Mouse (Mus musculus): ENCODE measurements around the gene Rpl10-ps3.

Rpl10-ps3 gene

DNA sequence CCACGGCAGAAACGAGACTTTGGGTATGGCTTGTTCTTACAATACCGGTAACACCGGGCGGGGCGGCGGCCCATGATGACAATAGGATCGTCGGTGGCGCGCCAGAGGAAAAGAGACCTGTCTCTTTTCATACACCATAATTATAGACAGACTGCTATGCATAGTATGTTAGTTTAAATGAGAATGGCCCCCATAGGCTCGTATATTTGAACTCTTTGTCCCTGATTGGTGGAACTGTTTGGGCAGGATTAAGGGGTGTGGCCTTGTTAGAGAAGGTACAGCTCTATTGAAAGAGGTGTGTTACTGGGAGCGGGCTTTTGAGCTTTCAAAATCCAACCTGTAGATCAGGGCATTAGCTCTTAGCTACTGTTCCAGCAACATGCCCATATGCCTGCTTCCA lies at the start of gene Rpl10-ps3:
Gene Rpl10-ps3 (minus strand): TSS at position 101 of the 400 bp plus-strand sequence.
- ChIA-PET CTCF (interaction anchor here in 1 of 4 experiments (1.1 kb wide), 1 partner anchor 11 kb away, joined by 5 read pairs; no protein-coding TSS in a partner anchor), POLR2A (no interaction called here)

DNA sequence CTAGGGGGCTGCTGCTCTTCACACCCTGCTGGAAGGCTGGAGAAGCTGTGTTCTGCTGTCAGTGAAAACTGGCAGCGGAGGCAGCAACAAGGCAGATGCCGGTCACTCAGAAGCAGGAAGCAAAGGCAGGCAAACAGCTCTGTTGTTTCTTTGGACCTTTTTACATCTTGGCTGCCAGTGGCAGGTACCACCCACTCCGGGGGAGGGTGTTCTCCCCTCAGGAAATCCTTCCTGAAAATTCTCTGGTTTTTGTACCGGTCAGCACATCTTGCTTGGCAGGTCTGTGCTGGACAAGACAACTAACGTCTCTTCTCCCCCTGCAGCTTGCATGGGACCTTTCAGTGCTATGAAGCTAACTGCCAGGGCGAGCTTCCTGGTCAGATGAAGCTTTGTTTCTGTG lies 30.8 kb upstream of the Rpl10-ps3 start:
- CTCF ChIA-PET, result interaction anchor here in 1 of 4 experiments (1.1 kb wide), 1 partner anchor 713 kb away, joined by 4 read pairs; no protein-coding TSS in a partner anchor
- POLR2A ChIA-PET, result no interaction called here

DNA sequence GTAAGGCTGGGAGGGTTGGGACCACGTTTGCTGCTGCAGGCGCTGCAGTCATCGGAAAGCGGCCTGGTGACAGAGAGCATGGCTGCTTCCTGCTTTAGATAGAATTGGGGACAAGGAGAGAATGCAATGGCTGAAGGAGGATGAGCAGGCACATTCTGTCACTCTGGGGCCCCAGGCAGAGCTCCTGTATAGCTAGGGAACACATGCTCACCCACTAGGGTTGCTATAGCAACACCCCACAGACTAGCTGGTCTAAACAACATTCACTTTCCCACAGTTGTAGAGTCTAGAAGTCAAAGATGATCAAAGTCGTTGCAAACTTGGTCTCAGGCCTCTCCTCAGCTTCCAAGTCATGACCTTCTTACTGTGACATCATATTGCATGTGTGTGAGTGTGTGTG lies 29.9 kb upstream of the Rpl10-ps3 start:
- CTCF ChIA-PET, result interaction anchor here in 1 of 4 experiments (0.7 kb wide), 1 partner anchor 64 kb away, joined by 3 read pairs; no protein-coding TSS in a partner anchor
- POLR2A ChIA-PET, result interaction anchor here in 1 of 4 experiments (0.7 kb wide), 1 partner anchor 559 kb away, joined by 3 read pairs; no protein-coding TSS in a partner anchor

DNA sequence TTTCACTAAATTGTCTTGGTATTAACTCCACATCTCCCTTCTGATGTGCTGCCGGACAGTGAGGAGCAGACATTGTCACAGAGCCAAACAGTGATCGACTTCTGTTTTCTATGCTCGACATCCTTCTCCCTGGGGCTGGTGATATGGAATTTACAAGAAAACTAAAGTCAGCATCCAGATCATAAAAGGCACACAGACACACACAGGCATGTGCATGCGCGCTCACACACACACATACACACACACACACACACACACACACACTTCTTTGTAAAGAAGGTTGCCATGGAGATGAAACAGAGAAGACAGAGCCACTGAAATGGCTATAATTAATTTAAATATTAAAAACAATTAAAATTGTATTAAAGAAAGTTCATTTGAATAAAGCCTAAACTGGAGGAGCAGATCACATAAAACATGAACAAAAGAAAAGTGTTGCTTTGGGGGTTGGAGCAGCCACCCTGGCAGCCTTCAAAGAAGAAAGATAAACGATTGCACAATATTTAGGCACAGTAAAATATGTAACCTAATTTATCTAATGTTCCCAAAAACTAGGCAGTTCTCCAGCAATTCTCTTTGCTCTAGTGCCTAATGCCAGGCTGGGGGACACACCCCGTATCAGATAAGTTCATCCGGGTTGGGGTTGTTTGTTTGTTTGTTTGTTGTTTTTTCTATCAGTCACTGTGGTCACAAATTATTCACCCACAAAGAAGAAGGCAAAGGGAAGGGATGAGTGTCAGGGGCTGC lies 24.0 kb upstream of the Rpl10-ps3 start:
- ChIA-PET POLR2A (no interaction called here), CTCF (interaction anchor here in 2 of 4 experiments (0.6 to 1.0 kb wide), 3 partner anchors 35 to 69 kb away, joined by 3 read pairs; no protein-coding TSS in a partner anchor)

DNA sequence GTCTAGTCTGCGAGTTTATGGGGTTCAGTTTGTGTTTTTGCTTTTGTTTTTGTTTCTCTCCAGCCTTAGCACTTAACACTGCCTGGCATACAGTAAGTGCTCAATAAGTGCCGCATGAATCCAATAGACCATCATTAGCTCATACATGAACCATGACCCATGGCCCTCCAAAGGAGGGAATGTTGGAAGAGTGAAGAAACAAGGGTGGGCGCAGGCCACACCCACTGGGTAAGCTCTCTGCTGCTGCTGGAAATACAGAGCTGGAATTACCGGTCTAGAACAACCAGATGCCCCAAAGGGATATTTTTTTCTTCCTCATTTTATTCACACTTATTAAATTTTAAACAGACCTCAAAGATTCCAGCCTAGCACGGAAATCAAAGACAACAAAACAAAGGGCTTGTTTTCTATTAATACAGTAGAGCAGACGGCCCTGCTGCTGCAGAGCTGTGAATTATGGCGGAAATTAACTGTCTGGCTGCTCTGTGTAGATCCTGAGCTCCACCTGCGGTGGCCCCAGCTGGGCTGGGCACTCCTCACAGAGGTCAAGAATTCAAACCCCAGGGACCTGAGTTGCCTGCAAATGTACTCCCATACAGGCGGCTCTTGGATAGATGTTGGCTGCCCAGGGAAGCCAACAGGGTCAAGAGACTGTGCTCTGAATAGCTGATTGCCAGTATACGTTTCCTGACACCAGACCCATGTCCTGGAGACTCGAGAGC lies 20.5 kb upstream of the Rpl10-ps3 start:
- ChIA-PET CTCF (interaction anchor here in 2 of 4 experiments (0.6 to 1.4 kb wide), 2 partner anchors 46 to 87 kb away, joined by 3 read pairs; no protein-coding TSS in a partner anchor), POLR2A (no interaction called here)

DNA sequence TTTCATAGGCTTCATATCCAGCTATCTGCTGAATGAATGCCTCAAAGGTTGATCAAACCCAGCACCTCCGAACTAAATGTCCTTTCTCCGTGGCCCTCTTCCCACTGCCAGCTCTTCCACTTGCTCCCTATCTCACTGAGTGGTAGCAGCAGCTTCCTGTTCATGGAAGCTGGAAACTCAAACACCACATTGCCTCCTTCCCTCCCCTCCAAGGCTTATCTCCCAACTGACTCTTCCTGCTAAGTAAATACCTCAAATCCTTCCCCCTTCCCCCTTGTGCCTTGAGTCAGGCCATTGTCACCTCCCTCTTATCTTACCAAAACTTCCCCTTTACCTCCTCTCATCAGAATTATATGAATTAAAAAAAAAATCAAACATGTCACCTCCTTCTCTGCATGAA lies 19.2 kb upstream of the Rpl10-ps3 start:
- POLR2A ChIA-PET, result no interaction called here
- CTCF ChIA-PET, result interaction anchor here in 1 of 4 experiments (1.0 kb wide), 1 partner anchor 74 kb away, joined by 3 read pairs; no protein-coding TSS in a partner anchor

DNA sequence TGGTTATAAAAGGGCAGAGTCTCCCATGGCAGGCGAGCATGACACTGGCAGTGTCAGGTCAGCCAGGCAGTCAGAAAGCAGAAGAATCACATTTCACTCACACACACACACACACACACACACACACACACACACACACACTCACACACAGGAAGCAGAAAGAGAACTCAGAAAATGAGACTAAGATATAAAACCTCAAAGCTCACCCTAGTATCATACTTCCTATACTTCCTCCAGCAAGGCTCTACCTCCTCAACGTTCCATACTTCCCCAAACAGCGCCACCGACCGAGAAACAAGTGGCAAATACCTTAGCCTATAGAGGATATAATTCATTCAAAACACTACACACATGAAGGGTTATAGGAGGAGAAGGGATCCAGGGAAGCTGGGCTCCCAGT lies 18.5 kb upstream of the Rpl10-ps3 start:
- CTCF ChIA-PET, result interaction anchor here in 2 of 4 experiments (1.0 to 1.1 kb wide), 2 partner anchors 57 to 75 kb away, joined by 3 read pairs; no protein-coding TSS in a partner anchor
- POLR2A ChIA-PET, result interaction anchor here in 1 of 4 experiments (0.7 kb wide), 2 partner anchors 149 to 1402 kb away, joined by 3 to 4 read pairs; no protein-coding TSS in a partner anchor

DNA sequence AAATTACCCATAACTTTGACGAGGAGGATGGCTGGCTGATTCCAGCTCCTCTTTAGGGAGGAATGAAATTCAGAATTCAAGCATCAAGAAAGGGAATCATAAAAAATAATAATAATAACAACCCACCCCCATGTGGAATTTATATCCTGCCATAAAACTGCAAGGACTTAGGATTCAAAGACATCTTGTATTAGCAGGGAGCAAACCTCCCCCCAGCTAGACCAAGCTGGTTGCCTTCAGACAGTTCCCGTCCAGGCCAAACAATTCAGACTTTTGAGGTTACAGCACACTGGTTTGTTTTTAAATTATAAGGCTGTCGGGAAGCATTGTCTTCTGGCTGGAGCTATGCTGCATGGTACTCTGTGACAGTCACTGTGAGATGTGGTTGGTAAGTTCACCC lies 17.8 kb upstream of the Rpl10-ps3 start:
- CTCF ChIA-PET, result interaction anchor here in 1 of 4 experiments (1.1 kb wide), 1 partner anchor 58 kb away, joined by 3 read pairs; no protein-coding TSS in a partner anchor
- POLR2A ChIA-PET, result interaction anchor here in 1 of 4 experiments (0.7 kb wide), 2 partner anchors 149 to 1401 kb away, joined by 3 to 4 read pairs; no protein-coding TSS in a partner anchor

DNA sequence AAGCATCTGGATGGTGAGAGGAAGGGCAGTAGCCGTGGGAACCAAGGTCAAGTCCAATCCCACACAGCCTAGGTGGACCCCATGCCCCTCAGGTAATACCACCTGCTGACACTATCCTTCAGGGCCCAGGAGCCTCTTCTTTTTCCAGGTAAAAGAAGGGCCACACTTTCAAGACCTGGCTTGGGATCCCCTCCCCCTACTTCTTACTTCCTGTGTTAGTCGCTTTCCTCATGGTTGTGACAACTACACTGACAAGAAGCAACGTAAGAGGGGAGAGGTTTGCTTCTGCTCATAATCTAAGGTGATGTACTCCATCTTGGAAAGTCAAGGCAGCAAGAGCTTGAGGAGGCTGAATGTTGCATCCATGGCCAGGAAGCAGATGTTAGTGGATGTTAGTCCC lies 15.6 kb upstream of the Rpl10-ps3 start:
- POLR2A ChIA-PET, result no interaction called here
- CTCF ChIA-PET, result no interaction called here

DNA sequence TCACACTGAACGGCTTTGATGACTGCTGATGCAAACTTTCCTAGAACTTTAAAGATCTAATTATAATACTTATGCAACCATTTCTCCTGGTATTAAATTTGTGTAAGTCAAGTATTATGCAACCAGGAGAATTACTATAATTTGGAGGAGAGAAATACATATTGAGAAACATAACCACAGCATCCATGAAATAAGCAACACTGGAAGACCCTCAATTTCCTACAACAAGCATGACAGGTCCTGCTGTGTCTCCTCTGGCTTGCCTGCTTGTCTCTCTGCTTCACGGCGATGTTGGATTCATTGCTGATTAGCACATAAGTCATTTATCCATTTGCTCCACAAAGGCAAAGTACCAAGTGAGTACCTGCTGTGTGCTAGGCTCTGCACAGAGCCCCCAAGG lies 12.6 kb upstream of the Rpl10-ps3 start:
- POLR2A ChIA-PET, result no interaction called here
- CTCF ChIA-PET, result no interaction called here

DNA sequence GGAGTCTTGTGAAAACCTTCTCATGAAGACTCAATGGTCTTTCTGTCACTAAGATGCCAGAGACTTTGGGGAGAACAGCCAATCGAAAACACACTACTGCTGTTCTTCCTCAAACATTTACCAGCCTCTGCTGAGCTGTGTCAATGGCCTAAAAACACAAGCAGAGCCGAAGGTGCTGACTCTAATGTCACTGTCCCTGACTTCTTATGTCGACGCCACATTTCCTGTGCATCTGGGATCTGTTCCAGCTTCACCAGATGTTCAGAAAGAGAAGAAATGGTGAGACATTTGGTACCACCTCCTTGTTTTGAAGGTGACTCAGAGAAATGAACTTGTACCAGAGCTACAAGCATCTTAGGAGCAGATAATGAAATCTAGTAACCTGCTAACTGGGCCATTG lies 7.0 kb upstream of the Rpl10-ps3 start:
- CTCF ChIA-PET, result no interaction called here
- POLR2A ChIA-PET, result no interaction called here

DNA sequence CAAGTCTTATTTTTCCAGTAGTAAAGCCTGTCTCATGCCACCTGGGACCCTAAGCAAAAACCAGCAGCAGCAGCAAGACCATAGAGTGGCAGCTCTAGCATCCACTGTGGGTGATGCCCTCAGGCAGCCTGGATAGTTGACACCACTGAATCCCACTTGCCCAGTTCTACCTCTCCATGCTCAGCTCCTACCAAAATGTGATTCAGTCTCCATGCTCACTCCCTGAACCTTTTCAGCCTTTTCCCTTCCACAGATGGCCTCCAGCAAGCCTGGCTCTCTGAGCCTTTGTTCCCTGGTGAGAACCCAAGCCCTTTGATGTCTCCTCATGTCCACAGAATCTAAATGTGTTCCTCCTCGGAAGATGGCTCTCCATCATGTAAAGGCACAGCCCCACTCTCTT lies 5.8 kb upstream of the Rpl10-ps3 start:
- ChIA-PET CTCF (no interaction called here), POLR2A (no interaction called here)

DNA sequence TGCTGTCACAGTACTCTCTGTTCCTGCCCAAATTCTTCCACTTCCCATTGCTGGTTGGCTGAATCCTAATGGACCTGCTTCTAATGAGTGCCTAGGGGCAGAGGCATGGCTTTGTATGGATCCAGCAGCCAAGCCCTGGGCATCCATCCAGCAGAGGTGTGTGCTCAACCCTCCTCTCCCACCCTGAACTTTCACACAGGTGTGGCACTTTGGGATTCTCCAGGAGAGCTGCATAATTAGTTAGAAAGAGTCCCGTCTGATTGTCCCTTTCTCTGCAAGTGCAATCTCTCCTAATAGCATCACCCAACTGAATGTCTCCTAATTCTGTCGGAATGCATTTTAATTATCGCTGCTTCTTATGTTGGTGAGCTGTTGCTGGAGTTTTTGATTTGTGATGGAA lies 4.4 kb upstream of the Rpl10-ps3 start:
- CTCF ChIA-PET, result no interaction called here
- POLR2A ChIA-PET, result no interaction called here

DNA sequence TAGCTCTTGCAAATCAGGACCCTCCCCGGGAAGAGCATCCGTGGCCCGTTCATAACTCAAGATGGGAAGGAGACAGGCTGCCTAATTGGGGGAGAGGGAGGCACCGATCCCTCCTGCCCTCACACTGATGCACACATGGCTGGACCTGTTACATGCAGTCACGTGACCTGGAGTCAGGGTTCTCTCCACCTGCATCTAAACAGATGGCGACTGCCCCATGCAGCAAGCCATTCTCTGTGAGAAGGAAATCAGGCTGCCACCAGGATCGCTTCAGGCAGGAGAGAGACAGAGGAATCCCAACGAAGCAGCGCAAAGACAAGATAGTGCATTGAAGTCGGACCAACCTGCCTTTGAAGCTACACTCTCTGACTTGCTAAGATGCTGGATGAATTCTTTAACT lies 3.5 kb upstream of the Rpl10-ps3 start:
- CTCF ChIA-PET, result no interaction called here
- POLR2A ChIA-PET, result no interaction called here

DNA sequence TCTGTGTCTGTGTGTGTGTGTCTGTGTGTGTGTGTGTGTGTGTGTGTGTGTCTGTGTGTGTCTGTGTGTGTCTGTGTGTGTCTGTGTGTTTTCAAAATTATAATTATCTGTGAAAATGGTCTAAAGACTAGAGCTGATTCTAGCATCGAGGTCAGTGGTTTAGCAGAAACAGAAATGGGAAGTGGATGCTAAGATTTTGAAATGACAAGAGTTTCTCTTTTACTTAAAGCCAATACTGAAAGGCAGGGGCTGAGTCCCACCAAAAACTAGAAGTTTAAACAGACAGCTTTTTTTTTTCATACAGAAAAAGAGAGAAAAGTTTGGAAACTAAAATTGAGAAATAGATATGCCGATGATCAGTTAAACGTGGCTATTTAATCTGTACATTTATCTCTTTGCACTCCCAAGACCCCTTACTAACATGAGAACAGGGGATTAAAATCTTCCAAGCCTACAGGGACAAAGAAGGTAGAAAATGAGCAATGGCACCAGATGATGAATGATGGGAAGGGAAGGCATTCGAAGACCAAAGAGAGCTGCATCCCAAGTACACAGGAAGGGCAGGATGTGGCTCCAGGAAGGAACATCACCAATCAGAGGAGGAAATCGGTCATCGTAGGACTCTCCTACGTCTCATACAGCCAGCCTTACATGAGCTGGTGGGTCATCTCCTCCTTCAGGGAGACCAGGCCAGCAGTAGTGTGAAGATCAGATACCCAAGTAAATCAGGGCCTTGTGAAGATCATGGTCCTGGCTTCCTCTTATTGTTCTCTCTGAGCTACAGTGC lies 9.0 kb downstream of the Rpl10-ps3 start:
- CTCF ChIA-PET, result interaction anchor here in 1 of 4 experiments (0.6 kb wide), 1 partner anchor 325 kb away, joined by 6 read pairs; no protein-coding TSS in a partner anchor
- POLR2A ChIA-PET, result interaction anchor here in 1 of 4 experiments (0.7 kb wide), 1 partner anchor 784 kb away, joined by 3 read pairs; no protein-coding TSS in a partner anchor

DNA sequence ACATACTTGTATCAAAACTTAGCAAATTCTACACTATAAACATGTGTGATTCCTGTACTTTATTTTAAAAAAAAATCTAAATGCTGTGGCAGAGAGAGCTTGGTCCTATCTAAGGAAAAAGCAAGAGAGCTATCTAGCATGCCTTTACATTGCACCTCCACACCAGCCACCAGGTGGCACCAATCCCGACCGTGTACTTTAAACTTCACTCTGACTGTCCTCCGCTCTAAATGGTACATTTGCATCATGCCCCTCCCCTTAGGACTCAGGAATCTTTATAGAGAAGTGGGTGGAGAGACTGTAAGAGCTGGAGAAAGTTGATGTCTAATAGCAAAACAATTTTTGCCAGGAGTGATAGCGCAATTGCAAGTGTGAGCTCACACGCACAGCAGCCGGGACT lies 11.4 kb downstream of the Rpl10-ps3 start:
- CTCF ChIA-PET, result interaction anchor here (0.6 to 3.2 kb wide), 31 partner anchors 9 to 1924 kb away, joined by 3 to 34 read pairs (median 4); partner anchors contain the start of gene Pts (in 2 of the 4)
- POLR2A ChIA-PET, result interaction anchor here in 1 of 4 experiments (0.8 kb wide), 1 partner anchor 26 kb away, joined by 3 read pairs; no protein-coding TSS in a partner anchor

DNA sequence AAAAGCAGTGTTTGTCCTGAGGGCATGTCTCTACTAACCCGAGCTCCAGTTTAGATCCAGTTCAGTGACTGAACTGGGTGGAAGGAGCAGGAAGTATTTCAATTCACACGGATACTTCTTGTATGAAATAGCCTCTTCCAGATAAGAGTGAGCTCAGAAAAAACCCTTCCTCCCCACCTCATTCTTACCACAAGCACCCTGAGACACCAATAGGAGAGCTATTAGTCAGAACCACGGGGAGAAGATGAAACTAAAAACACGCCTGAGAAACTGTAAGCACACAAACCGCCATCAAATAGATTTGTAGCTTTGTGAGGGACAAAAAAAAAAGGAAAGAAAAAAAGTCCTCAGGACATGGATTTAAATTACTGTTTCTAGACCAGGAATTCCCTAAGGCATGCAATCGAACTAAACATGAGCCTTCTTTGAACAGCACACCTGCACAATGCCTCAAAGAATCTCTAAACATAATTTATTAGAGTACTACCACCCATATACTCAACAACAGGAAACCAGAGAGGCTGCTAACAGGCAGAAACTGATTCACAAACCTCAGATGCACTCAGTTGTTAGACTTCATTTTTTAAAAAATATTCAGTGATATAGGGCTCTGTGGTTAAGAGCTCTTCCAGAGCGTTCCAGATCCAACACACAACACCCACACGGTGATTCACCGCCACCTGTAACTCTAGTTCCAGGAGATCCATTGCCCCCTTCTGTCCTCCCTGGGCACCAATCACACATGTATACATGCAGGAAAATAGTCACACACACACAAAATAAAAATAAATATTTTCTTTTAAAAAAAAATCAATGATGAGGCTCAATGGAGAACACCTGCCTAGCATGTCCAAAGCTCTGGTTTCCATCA lies 20.2 kb downstream of the Rpl10-ps3 start:
- POLR2A ChIA-PET, result interaction anchor here in 1 of 4 experiments (0.6 kb wide), 1 partner anchor 1706 kb away, joined by 3 read pairs; no protein-coding TSS in a partner anchor
- CTCF ChIA-PET, result interaction anchor here in 1 of 4 experiments (2.0 kb wide), 1 partner anchor 9 kb away, joined by 6 read pairs; no protein-coding TSS in a partner anchor

DNA sequence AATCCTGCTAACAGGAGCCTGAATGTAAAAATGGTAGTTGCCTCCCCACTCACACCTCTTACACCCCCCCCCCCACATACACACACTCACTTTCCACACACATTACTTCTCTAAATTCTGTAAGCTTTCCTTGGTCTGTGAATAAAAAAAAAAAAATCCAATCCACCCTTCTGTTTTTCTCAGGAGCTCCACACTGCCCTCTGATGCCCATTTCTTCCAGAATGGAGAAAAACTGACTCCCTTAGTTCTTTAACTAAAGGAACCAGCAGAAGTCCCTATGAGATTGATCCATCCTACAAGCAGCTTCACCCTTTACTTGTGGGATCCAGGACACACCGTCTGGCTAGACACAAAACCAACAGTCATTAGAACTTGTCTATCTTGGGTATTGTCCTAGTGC lies 24.0 kb downstream of the Rpl10-ps3 start:
- ChIA-PET POLR2A (interaction anchor here in 1 of 4 experiments (0.6 kb wide), 1 partner anchor 266 kb away, joined by 7 read pairs; no protein-coding TSS in a partner anchor), CTCF (interaction anchor here (0.6 to 3.6 kb wide), 7 partner anchors 12 to 606 kb away, joined by 3 to 21 read pairs (median 9); no protein-coding TSS in a partner anchor)

All from embryonic stem cell, embryonic (primary cell).